Mouse (Mus musculus) thymus, postnatal 4 days (tissue): ENCODE measurements around the gene Lpin1.

ENCODE experiments used
- DNase-seq: peaks from one replicate; pipeline ENCODE4 v3.0.0; 2021

Gene Lpin1

GRCm38 (mm10) chr12:16610936-16611335 lies at the start of gene Lpin1:
Gene Lpin1, minus strand, starts transcription at chr12:16610966.
- no peak for DNase-seq

- no peak for DNase-seq
Observed at GRCm38 (mm10) chr12:16656906-16657875, 46.4 kb upstream of the Lpin1 start.

- no peak for DNase-seq
Observed at GRCm38 (mm10) chr12:16655604-16656003, 44.8 kb upstream of the Lpin1 start.

- peak; percentile 81 for DNase-seq
Observed at GRCm38 (mm10) chr12:16653332-16654093, 42.7 kb upstream of the Lpin1 start, which contains the start of gene Ntsr2. Gene Ntsr2, plus strand, starts transcription at chr12:16653382.

- DNase-seq, result no peak
Observed at GRCm38 (mm10) chr12:16649819-16650218, 39.1 kb upstream of the Lpin1 start.

- DNase-seq, result no peak
Observed at GRCm38 (mm10) chr12:16648273-16648672, 37.5 kb upstream of the Lpin1 start.

GRCm38 (mm10) chr12:16646780-16647409 lies 36.1 kb upstream of the Lpin1 start:
- DNase-seq, result no peak

- DNase-seq, result no peak
Observed at GRCm38 (mm10) chr12:16644698-16645097, 33.9 kb upstream of the Lpin1 start.

GRCm38 (mm10) chr12:16643508-16644345 lies 33.0 kb upstream of the Lpin1 start:
- no peak for DNase-seq

GRCm38 (mm10) chr12:16642000-16642399 lies 31.2 kb upstream of the Lpin1 start:
- DNase-seq, result peak; percentile 35

- no peak for DNase-seq
Observed at GRCm38 (mm10) chr12:16640075-16640474, 29.3 kb upstream of the Lpin1 start.

GRCm38 (mm10) chr12:16639078-16639771 lies 28.5 kb upstream of the Lpin1 start:
- DNase-seq, result peak; percentile 46

- DNase-seq, result no peak
Observed at GRCm38 (mm10) chr12:16635816-16636215, 25.1 kb upstream of the Lpin1 start.

GRCm38 (mm10) chr12:16634075-16634813 lies 23.5 kb upstream of the Lpin1 start:
- DNase-seq, result peak; percentile 85

GRCm38 (mm10) chr12:16633235-16633634 lies 22.5 kb upstream of the Lpin1 start:
- DNase-seq, result no peak

GRCm38 (mm10) chr12:16631423-16631822 lies 20.7 kb upstream of the Lpin1 start:
- DNase-seq, result no peak

- no peak for DNase-seq
Observed at GRCm38 (mm10) chr12:16630866-16631185, 20.1 kb upstream of the Lpin1 start.

GRCm38 (mm10) chr12:16630152-16630865 lies 19.5 kb upstream of the Lpin1 start:
- DNase-seq, result no peak

GRCm38 (mm10) chr12:16620230-16620629 lies 9.5 kb upstream of the Lpin1 start:
- no peak for DNase-seq

- DNase-seq, result no peak
Observed at GRCm38 (mm10) chr12:16619453-16619852, 8.7 kb upstream of the Lpin1 start.
